Mouse (Mus musculus) megakaryocyte-erythroid progenitor cell, adult 5 weeks (primary cell): ENCODE data around the gene Slc22a26. TPM values are rescaled to one million over a fixed set of nuclear protein-coding genes. Genes with fewer than 3 reads are reported as not detected.

Experiments
- polyA plus RNA-seq: library from polyadenylated mRNA; stranded (reverse); fragments of >175 nt; gene quantifications from 2 replicates; pipeline ENCODE4 v1.2.3, GENCODE M21; 2012

Slc22a26 gene
- not detected in 2 replicates for polyA plus RNA-seq

GRCm38 (mm10) chr19:7802571-7802970 lies at the start of gene Slc22a26:
Gene Slc22a26, minus strand, starts transcription at chr19:7802667.

Other genes starting within 250 kb of the Slc22a26 start
- gene Pla2g16, start 245.2 kb downstream of the Slc22a26 start, polyA plus RNA-seq, result 2.3 and 3.2 TPM in 2 replicates
- not detected in 2 replicates for gene Lgals12, start 195.5 kb downstream of the Slc22a26 start, polyA plus RNA-seq
- gene Hrasls5, start 190.1 kb downstream of the Slc22a26 start, polyA plus RNA-seq, result 0.13 TPM in 1 of 2 replicates, not detected in the other
- not detected in 2 replicates for gene Slc22a19, start 91.4 kb downstream of the Slc22a26 start, polyA plus RNA-seq
- not detected in 2 replicates for gene Slc22a27, start 163.4 kb upstream of the Slc22a26 start, polyA plus RNA-seq